Mouse (Mus musculus): ENCODE measurements around the gene Efcc1. TPM values are rescaled to one million over a fixed set of nuclear protein-coding genes. Genes with fewer than 3 reads are reported as not detected.

Efcc1 gene
- total and polyA plus RNA-seq, 3 experiments = 0.14 TPM; not detected in 2

- no peak overlapping the region for H3K9ac ChIP-seq (ENCODE audit: insufficient read depth, low read depth)
- H3K4me3 ChIP-seq (replicated peaks in 1 of 3; ENCODE audit: low read depth in 2 of 3, low read length in 2 of 3, poor library complexity in 1 of 3) = no peak overlapping the region
- H3K4me2 ChIP-seq (ENCODE audit: insufficient read depth, low read depth, poor library complexity, severe bottlenecking) = no peak overlapping the region
- in situ Hi-C loops (cut with MboI; ENCODE audit: low pct_ligation_motif_present, low pct_unique_long_range_greater_than_20kb, low sequenced_read_pairs) (no loop called here), dilution Hi-C loops (cut with MboI; ENCODE audit: extremely low pct_ligation_motif_present, extremely low pct_unique_long_range_greater_than_20kb, low sequenced_read_pairs) (no loop called here)
- peaks cover 0 to 3% of the 10 kb centered on the region in 2 experiments for H3K36me3 ChIP-seq (replicated peaks in 1 of 2; ENCODE audit: control insufficient read depth in 1 of 2, insufficient read depth in 1 of 2, low read length in 1 of 2)
- H3K9me3 ChIP-seq (replicated peaks; ENCODE audit: low read length) = no peaks in the 10 kb centered on the region
- peaks cover 24 to 44% of the 10 kb centered on the region in 2 experiments for H3K4me1 ChIP-seq (ENCODE audit: control insufficient read depth in 1 of 2, insufficient read depth in 2 of 2)
- H3K27ac ChIP-seq (ENCODE audit: insufficient read depth, low read depth) = no peak overlapping the region
- peak; percentile 52; the same call in 1 of the 2 replicates for TF ChIP-seq BHLHE40 (IDR thresholded peaks at IDR 0.05; ENCODE audit: low read depth, low read length)
- TF ChIP-seq JUN (IDR thresholded peaks at IDR 0.05; ENCODE audit: insufficient read depth, low read depth, low read length) = no peak
- TF ChIP-seq USF2 (conservative IDR thresholded peaks at IDR 0.05; ENCODE audit: low read depth, low read length) = no peak
- H3K79me2 ChIP-seq (replicated peaks; ENCODE audit: control insufficient read depth, extremely low read depth, insufficient read depth, poor library complexity, severe bottlenecking) = no peaks in the 10 kb centered on the region
- H3K27me3 ChIP-seq (replicated peaks) = no peaks in the 10 kb centered on the region
- DNase-seq (ENCODE audit: extremely low read depth) = no peak
Observed at GRCm38 (mm10) chr6:87741978-87742377, 11.3 kb downstream of the Efcc1 start.

DNA sequence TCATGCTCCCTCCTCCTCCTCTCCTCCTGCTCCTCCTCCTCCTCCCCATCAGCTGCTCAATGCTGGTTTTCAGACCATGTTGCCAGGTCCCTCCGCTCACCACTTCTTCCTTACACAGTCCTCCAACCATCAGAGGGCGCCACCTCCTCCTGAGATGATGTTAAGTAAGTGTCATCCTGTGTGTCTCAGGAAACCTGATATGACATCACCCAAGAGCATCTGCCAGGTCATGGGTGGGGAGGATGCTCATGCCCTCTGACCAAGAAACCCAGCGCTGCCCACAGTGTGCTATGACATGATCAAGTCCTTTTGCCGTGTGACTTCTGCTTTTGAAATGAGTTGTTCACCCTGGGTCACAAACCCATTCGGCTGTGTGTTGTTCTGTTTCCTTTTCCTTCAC, 12.1 kb downstream of the Efcc1 start:
- H3K27ac ChIP-seq (ENCODE audit: insufficient read depth, low read depth) = no peak overlapping the region
- no peak overlapping the region; the same call in 1 of the 2 replicates for H3K4me2 ChIP-seq (ENCODE audit: insufficient read depth, low read depth, poor library complexity, severe bottlenecking)
- H3K9me3 ChIP-seq (replicated peaks; ENCODE audit: low read length) = no peaks in the 10 kb centered on the region
- DNase-seq (ENCODE audit: extremely low read depth) = peak; percentile 89
- in situ Hi-C loops (cut with MboI; ENCODE audit: low pct_ligation_motif_present, low pct_unique_long_range_greater_than_20kb, low sequenced_read_pairs) = no loop called here
- no peaks in the 10 kb centered on the region for H3K79me2 ChIP-seq (replicated peaks; ENCODE audit: control insufficient read depth, extremely low read depth, insufficient read depth, poor library complexity, severe bottlenecking)
- H3K36me3 ChIP-seq (replicated peaks in 1 of 2; ENCODE audit: control insufficient read depth in 1 of 2, insufficient read depth in 1 of 2, low read length in 1 of 2) = peaks cover 0 to 3% of the 10 kb centered on the region in 2 experiments
- H3K9ac ChIP-seq (ENCODE audit: insufficient read depth, low read depth) = peak overlapping the region; percentile 2; the same call in 1 of the 2 replicates
- H3K27me3 ChIP-seq (replicated peaks) = no peaks in the 10 kb centered on the region
- H3K4me3 ChIP-seq (replicated peaks in 1 of 3; ENCODE audit: low read depth in 2 of 3, low read length in 2 of 3, poor library complexity in 1 of 3) = peak overlapping the region in 1 of 3 experiments; percentile 8
- dilution Hi-C loops (cut with MboI; ENCODE audit: extremely low pct_ligation_motif_present, extremely low pct_unique_long_range_greater_than_20kb, low sequenced_read_pairs) = no loop called here
- peaks cover 25 to 52% of the 10 kb centered on the region in 2 experiments for H3K4me1 ChIP-seq (ENCODE audit: control insufficient read depth in 1 of 2, insufficient read depth in 2 of 2)
- TF ChIP-seq MAX (IDR thresholded peaks at IDR 0.05; ENCODE audit: low read length) (peak; percentile 59), RCOR1 (conservative IDR thresholded peaks at IDR 0.05; ENCODE audit: low read depth, low read length) (no peak), MAFK (IDR thresholded peaks at IDR 0.05; ENCODE audit: insufficient replicate concordance, low read length) (no peak), USF2 (conservative IDR thresholded peaks at IDR 0.05; ENCODE audit: low read depth, low read length) (no peak), TBP (conservative IDR thresholded peaks at IDR 0.05; ENCODE audit: low read depth, low read length) (no peak), KAT2A (IDR thresholded peaks at IDR 0.05; ENCODE audit: insufficient replicate concordance, low read length) (no peak), POLR2AphosphoS2 (IDR thresholded peaks at IDR 0.05; ENCODE audit: low read depth, low read length) (no peak), SIN3A (IDR thresholded peaks at IDR 0.05; ENCODE audit: low read length) (no peak; the same call in 1 of the 2 replicates), TCF12 (IDR thresholded peaks at IDR 0.05; ENCODE audit: low read depth, low read length) (peak; percentile 68), ETS1 (conservative IDR thresholded peaks at IDR 0.05; ENCODE audit: low read depth, low read length) (peak; percentile 82), POLR2A (IDR thresholded peaks at IDR 0.05; ENCODE audit: low read depth, low read length) (peak; percentile 52), IRF4 (IDR thresholded peaks at IDR 0.05; ENCODE audit: low read depth, low read length) (peak; percentile 80), JUN (IDR thresholded peaks at IDR 0.05; ENCODE audit: insufficient read depth, low read depth, low read length) (peak; percentile 49; the same call in 1 of the 2 replicates), GABPA (IDR thresholded peaks at IDR 0.05; ENCODE audit: insufficient replicate concordance, low read depth, low read length) (peak; percentile 88), HCFC1 (IDR thresholded peaks at IDR 0.05; ENCODE audit: low read depth, low read length) (peak; percentile 75), CTCF (conservative IDR thresholded peaks at IDR 0.05 in 1 of 2, IDR thresholded peaks at IDR 0.05 in 1 of 2; ENCODE audit: low read depth in 2 of 2, low read length in 2 of 2) (peak; percentile 26 to 79; a peak in 2 of 4 replicates), NELFE (IDR thresholded peaks at IDR 0.05; ENCODE audit: low read depth, low read length) (peak; percentile 34; the same call in 1 of the 2 replicates), MYC (IDR thresholded peaks at IDR 0.05; ENCODE audit: low read depth, low read length) (0 out of 2 replicates have a peak, but pooled peaks have one; percentile 49), PAX5 (IDR thresholded peaks at IDR 0.05; ENCODE audit: low read length) (no peak), MEF2A (IDR thresholded peaks at IDR 0.05; ENCODE audit: borderline replicate concordance, low read depth, low read length) (no peak), MXI1 (IDR thresholded peaks at IDR 0.05; ENCODE audit: low read depth, low read length) (peak; percentile 48; the same call in 1 of the 2 replicates), NRF1 (IDR thresholded peaks at IDR 0.05; ENCODE audit: low read depth, low read length) (no peak), E2F4 (IDR thresholded peaks at IDR 0.05; ENCODE audit: insufficient replicate concordance, low read depth, low read length) (no peak), JUND (conservative IDR thresholded peaks at IDR 0.05; ENCODE audit: low read depth, low read length) (peak; percentile 50), ZNF384 (IDR thresholded peaks at IDR 0.05; ENCODE audit: low read depth, low read length) (no peak), ZMIZ1 (IDR thresholded peaks at IDR 0.05; ENCODE audit: low read depth, low read length) (no peak), CHD2 (IDR thresholded peaks at IDR 0.05; ENCODE audit: low read length) (no peak), EP300 (IDR thresholded peaks at IDR 0.05; ENCODE audit: low read length) (peak; percentile 28; the same call in 1 of the 2 replicates), MAZ (IDR thresholded peaks at IDR 0.05; ENCODE audit: low read depth, low read length) (no peak), CHD1 (IDR thresholded peaks at IDR 0.05; ENCODE audit: low read depth, low read length) (no peak), ZKSCAN1 (IDR thresholded peaks at IDR 0.05; ENCODE audit: borderline replicate concordance, low read depth, low read length) (no peak), SMC3 (IDR thresholded peaks at IDR 0.05; ENCODE audit: low read depth, low read length) (0 out of 2 replicates have a peak, but pooled peaks have one; percentile 10)

Measured in CH12.LX (cell line).